Mouse (Mus musculus) kidney, adult 2 months (tissue): Measurements from ENCODE around the gene Kcnj9.

Source experiments
- CTCF ChIP-seq: fragments of 200-500 bp; conservative IDR thresholded peaks from 2 replicates; pipeline ENCODE4 v1.5.1; 2011; ENCODE audit warnings: low read depth, mild to moderate bottlenecking, control low read depth, low read length, moderate library complexity, mixed read lengths; ENCODE audit not compliant: insufficient read depth, insufficient read length
- POLR2A ChIP-seq: fragments of 200-500 bp; IDR thresholded peaks from one replicate; pipeline ENCODE4 v1.6.1; 2011; ENCODE audit warnings: low read depth, low read length, control low read depth

- no peak for TF ChIP-seq POLR2A
- no peak for TF ChIP-seq CTCF
These were observed 29.2 kb upstream of the Kcnj9 start for GRCm38 (mm10) chr1:172358341-172358740.
